Mouse (Mus musculus) small intestine, adult 2 months (tissue): ENCODE results near the gene Rab11b. TPM values are rescaled to one million over a fixed set of nuclear protein-coding genes. Genes with fewer than 3 reads are reported as not detected.

Source experiments
- H3K27ac ChIP-seq: fragments of 200-500 bp; 2 replicates; pipeline ENCODE4 v1.5.1; 2012; ENCODE audit warnings: low read depth, low read length, control low read depth, inconsistent platforms; ENCODE audit not compliant: insufficient read depth
- H3K27me3 ChIP-seq: fragments of 200-500 bp; 2 replicates; pipeline ENCODE4 v1.6.1; 2012; ENCODE audit warnings: mild to moderate bottlenecking, moderate library complexity, low read length, inconsistent platforms; ENCODE audit not compliant: control insufficient read depth, insufficient read depth
- H3K36me3 ChIP-seq: fragments of 200-500 bp; 2 replicates; pipeline ENCODE4 v1.6.1; 2012; ENCODE audit warnings: mild to moderate bottlenecking, low read length, control low read depth, inconsistent platforms; ENCODE audit not compliant: control insufficient read depth, insufficient read depth
- H3K4me1 ChIP-seq: fragments of 200-500 bp; 2 replicates; pipeline ENCODE4 v1.6.1; 2012; ENCODE audit warnings: low read length, inconsistent platforms, mixed read lengths; ENCODE audit not compliant: control insufficient read depth, insufficient read depth, insufficient read length
- H3K4me3 ChIP-seq: fragments of 200-500 bp; 2 replicates; pipeline ENCODE4 v1.5.1; 2012; ENCODE audit warnings: low read depth, mild to moderate bottlenecking, control low read depth, inconsistent platforms, low read length, moderate library complexity
- CTCF ChIP-seq: fragments of 200-500 bp; IDR thresholded peaks from 2 replicates; pipeline ENCODE4 v1.5.1; 2012; ENCODE audit warnings: low read depth, mild to moderate bottlenecking, control low read depth, inconsistent platforms, low read length, moderate library complexity, mixed read lengths; ENCODE audit not compliant: insufficient replicate concordance, insufficient read length; ENCODE audit errors: extremely low read depth
- POLR2A ChIP-seq: fragments of 200-500 bp; IDR thresholded peaks from 2 replicates; pipeline ENCODE4 v1.6.1; 2012; ENCODE audit warnings: low read depth, mild to moderate bottlenecking, control low read depth, inconsistent platforms, low read length, moderate library complexity
- WGBS: fragments of 180-500 bp; shearing (Covaris S2); methylation state at CpG from one replicate; pipeline ENCODE4 v1.1.7; 2018; 5-methylcytosine and 5-hydroxymethylcytosine counted together
- polyA plus RNA-seq: library from polyadenylated mRNA; depleted of rRNA; stranded (reverse); fragments of >200 nt; gene quantifications from 2 replicates; pipeline ENCODE4 v1.2.3, GENCODE M21; 2012; rRNA removed

Gene Rab11b
- polyA plus RNA-seq, 1 experiment: 431 TPM

DNA sequence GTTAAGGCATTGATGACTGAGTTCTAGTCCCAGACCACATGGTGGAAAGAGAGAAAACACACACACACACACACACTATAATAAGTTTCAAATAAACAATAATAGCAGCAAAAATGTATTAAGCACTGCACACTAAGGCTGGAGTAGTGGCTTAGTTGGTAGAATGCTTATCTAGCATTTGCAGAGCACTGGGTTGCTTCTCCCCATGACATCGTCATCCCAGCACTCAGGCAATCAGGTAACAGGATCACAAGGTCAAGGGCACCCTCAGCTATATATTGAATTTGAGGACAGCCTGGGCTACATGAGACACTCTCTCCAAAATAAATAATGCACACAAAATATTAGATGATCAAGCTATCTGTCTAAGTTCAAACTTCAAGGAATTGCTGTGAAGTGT is 45.6 kb downstream of the Rab11b start:
- Histone ChIP-seq H3K4me3 (no peak overlapping the region), H3K4me1 (no peaks in the 10 kb centered on the region), H3K27me3 (no peaks in the 10 kb centered on the region), H3K27ac (no peak overlapping the region), H3K36me3 (no peaks in the 10 kb centered on the region; the same call in 1 of the 2 replicates)
- TF ChIP-seq CTCF: no peak
- TF ChIP-seq POLR2A: no peak
- 97% methylated on average over 1 of the region's 1 CpGs for WGBS

GRCm38 (mm10) chr17:33713271-33713670 is 47.1 kb downstream of the Rab11b start:
- no peaks in the 10 kb centered on the region for H3K27me3 ChIP-seq
- 76% methylated on average over 5 of the region's 5 CpGs for WGBS
- no peak overlapping the region for H3K4me3 ChIP-seq
- no peak overlapping the region for H3K27ac ChIP-seq
- H3K4me1 ChIP-seq: no peaks in the 10 kb centered on the region
- no peak for TF ChIP-seq POLR2A
- TF ChIP-seq CTCF: no peak
- H3K36me3 ChIP-seq: peaks cover 10% of the 10 kb centered on the region

DNA sequence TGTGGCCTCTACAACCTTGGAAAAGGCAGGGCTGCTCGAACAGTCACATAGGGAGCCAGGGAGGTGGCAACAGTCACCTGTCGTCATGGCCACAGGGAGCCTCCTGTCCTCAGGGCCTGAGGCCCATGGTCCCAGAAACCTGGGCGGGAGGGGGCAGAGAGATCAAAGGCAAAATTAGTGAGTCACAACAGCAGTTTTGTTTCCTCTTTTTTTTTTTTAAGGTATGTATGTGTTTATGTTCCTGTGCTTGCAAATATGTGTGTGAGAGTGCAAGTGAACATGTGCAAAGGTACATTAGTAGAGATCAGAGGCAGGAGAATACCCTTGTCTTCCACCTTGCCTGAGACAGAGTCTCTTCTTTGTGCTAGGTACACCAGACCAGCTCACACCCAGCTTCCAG is 50.5 kb downstream of the Rab11b start:
- H3K27me3 ChIP-seq: no peaks in the 10 kb centered on the region
- no peak overlapping the region for H3K27ac ChIP-seq
- no peaks in the 10 kb centered on the region for H3K4me1 ChIP-seq
- TF ChIP-seq CTCF (no peak), POLR2A (no peak)
- 83% methylated on average over 3 of the region's 3 CpGs for WGBS
- H3K36me3 ChIP-seq: peaks cover 19% of the 10 kb centered on the region
- H3K4me3 ChIP-seq: no peak overlapping the region

GRCm38 (mm10) chr17:33703091-33703490 is 57.2 kb downstream of the Rab11b start:
- Histone ChIP-seq H3K36me3 (peaks cover 25% of the 10 kb centered on the region), H3K27ac (no peak overlapping the region), H3K27me3 (no peaks in the 10 kb centered on the region), H3K4me1 (no peaks in the 10 kb centered on the region), H3K4me3 (no peak overlapping the region)
- 94% methylated on average over 9 of the region's 9 CpGs for WGBS
- TF ChIP-seq CTCF: no peak
- TF ChIP-seq POLR2A: no peak

DNA sequence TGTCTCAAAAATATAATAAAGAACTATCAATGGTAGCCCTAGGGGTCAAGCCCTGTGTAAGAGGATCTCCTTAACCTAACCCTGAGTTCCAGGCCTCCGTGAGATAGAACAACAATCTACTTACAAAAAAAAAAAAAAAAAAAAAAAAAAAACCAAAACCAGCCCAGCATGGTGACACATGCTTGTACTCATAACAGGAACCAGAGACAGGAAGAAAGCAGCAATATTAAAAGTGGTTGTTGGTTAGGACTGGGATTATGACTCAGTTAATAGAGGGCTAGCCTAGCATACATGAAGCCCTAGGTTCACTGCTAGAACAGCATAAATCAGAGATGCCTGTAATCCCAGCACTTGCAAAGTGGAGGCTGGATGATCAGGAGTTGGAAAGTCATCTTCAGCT is 58.2 kb downstream of the Rab11b start:
- TF ChIP-seq POLR2A: no peak
- no peak for TF ChIP-seq CTCF
- 78% methylated on average over 1 of the region's 1 CpGs for WGBS
- H3K4me1 ChIP-seq: no peaks in the 10 kb centered on the region

DNA sequence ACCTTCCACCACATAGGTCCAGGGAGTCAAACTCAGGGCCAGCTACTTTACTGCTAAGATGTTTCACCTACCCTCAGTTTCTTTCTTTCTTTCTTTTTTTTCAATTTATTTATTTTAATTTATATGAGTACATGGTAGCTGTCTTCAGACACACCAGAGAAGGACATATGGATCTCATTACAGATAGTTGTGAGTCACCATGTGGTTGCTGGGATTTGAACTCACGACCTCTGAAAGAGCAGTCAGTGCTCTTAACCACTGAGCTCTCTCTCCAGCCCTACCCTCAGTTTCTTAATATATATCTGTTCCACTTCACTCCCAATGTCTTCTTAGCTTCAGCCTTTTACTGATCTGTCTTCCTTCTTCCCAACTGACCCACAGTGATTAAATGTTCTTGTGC is 64.9 kb downstream of the Rab11b start:
- TF ChIP-seq CTCF (no peak), POLR2A (no peak)
- Histone ChIP-seq H3K36me3 (peaks cover 24% of the 10 kb centered on the region), H3K27ac (no peak overlapping the region), H3K4me3 (no peak overlapping the region), H3K4me1 (no peaks in the 10 kb centered on the region), H3K27me3 (no peaks in the 10 kb centered on the region)
- WGBS: 93% methylated on average over 1 of the region's 1 CpGs

More for the DNA sequence above, 58.2 kb downstream of the Rab11b start:
- Histone ChIP-seq H3K36me3 (peaks cover 23% of the 10 kb centered on the region), H3K4me3 (no peak overlapping the region), H3K27me3 (no peaks in the 10 kb centered on the region), H3K27ac (no peak overlapping the region)

Other genes with a start within 250 kb of the Rab11b start
- 22.9 and 28.2 TPM in 2 replicates for gene Adamts10, start 236.3 kb downstream of the Rab11b start, polyA plus RNA-seq
- 3.7 and 5.1 TPM in 2 replicates for gene Myo1f, start 204.8 kb downstream of the Rab11b start, polyA plus RNA-seq
- gene Zfp414, start 131.4 kb downstream of the Rab11b start, polyA plus RNA-seq: 20.0 and 33.1 TPM in 2 replicates
- gene Pram1, start 122.5 kb downstream of the Rab11b start, polyA plus RNA-seq: 0.60 and 1.3 TPM in 2 replicates
- gene Hnrnpm, start 73.7 kb downstream of the Rab11b start, polyA plus RNA-seq: 54.5 and 91.7 TPM in 2 replicates
- gene March2, start 41.9 kb downstream of the Rab11b start, polyA plus RNA-seq: 43.7 and 60.9 TPM in 2 replicates
- gene Angptl4, start 21.3 kb upstream of the Rab11b start, polyA plus RNA-seq: 14.7 and 57.3 TPM in 2 replicates
- 20.6 and 21.1 TPM in 2 replicates for gene Kank3, start 50.0 kb upstream of the Rab11b start, polyA plus RNA-seq
- 296 and 444 TPM in 2 replicates for gene Rps28, start 64.0 kb upstream of the Rab11b start, polyA plus RNA-seq
- gene Ndufa7, start 64.0 kb upstream of the Rab11b start, polyA plus RNA-seq: 337 and 417 TPM in 2 replicates
- 14.9 and 22.1 TPM in 2 replicates for gene Cd320, start 82.6 kb upstream of the Rab11b start, polyA plus RNA-seq
- not detected in 2 replicates for gene Gm7029, start 113.3 kb upstream of the Rab11b start, polyA plus RNA-seq
- 3.9 and 7.5 TPM in 2 replicates for gene Kifc1, start 130.1 kb upstream of the Rab11b start, polyA plus RNA-seq
- not detected in 2 replicates for gene Platr17, start 144.6 kb upstream of the Rab11b start, polyA plus RNA-seq
- 20.7 and 48.6 TPM in 2 replicates for gene Daxx, start 148.9 kb upstream of the Rab11b start, polyA plus RNA-seq
- gene Tapbp, start 155.4 kb upstream of the Rab11b start, polyA plus RNA-seq: 151 and 367 TPM in 2 replicates
- gene Zbtb22, start 155.4 kb upstream of the Rab11b start, polyA plus RNA-seq: 64.1 and 134 TPM in 2 replicates
- gene Rgl2, start 169.0 kb upstream of the Rab11b start, polyA plus RNA-seq: 45.3 and 60.7 TPM in 2 replicates
- gene Pfdn6, start 179.8 kb upstream of the Rab11b start, polyA plus RNA-seq: 9.3 and 19.4 TPM in 2 replicates
- gene Wdr46, start 180.1 kb upstream of the Rab11b start, polyA plus RNA-seq: 10.0 and 12.4 TPM in 2 replicates
- 14.8 and 24.6 TPM in 2 replicates for gene B3galt4, start 191.0 kb upstream of the Rab11b start, polyA plus RNA-seq
- 28.4 and 52.3 TPM in 2 replicates for gene Vps52, start 195.3 kb upstream of the Rab11b start, polyA plus RNA-seq
- 509 and 766 TPM in 2 replicates for gene Rps18, start 195.5 kb upstream of the Rab11b start, polyA plus RNA-seq
- 2,533 and 6,705 TPM in 2 replicates for gene H2-K1, start 239.8 kb upstream of the Rab11b start, polyA plus RNA-seq